Mouse (Mus musculus) T-helper 2 cell (primary cell): ENCODE results near the gene Hoxc12.

Source experiments
- in situ Hi-C: fragments of 300-600 bp; cut with MboI, MseI; formaldehyde crosslinking; loops from one replicate; pipeline ENCODE4 v1.15.1; 2025; ENCODE audit warnings: high pct_unique_total_duplicates

Gene Hoxc12

GRCm38 (mm10) chr15:102963671-102964640, 27.4 kb downstream of the Hoxc12 start:
- in situ Hi-C loops: no loop called here

GRCm38 (mm10) chr15:102965003-102965891, 28.7 kb downstream of the Hoxc12 start:
- in situ Hi-C loops: no loop called here

GRCm38 (mm10) chr15:102965892-102966775, 29.6 kb downstream of the Hoxc12 start:
- in situ Hi-C loops: no loop called here

GRCm38 (mm10) chr15:102966776-102967311, 30.3 kb downstream of the Hoxc12 start, which contains the start of gene Hoxc10:
Gene Hoxc10, plus strand, starts transcription at chr15:102966796.
- in situ Hi-C loops: no loop called here

GRCm38 (mm10) chr15:102967312-102967510, 30.7 kb downstream of the Hoxc12 start, which contains the start of gene Hoxc5:
Gene Hoxc5, plus strand, starts transcription at chr15:102967443.
- in situ Hi-C loops: no loop called here

GRCm38 (mm10) chr15:102967511-102968397, 31.2 kb downstream of the Hoxc12 start:
- in situ Hi-C loops: no loop called here

GRCm38 (mm10) chr15:102969296-102969695, 32.7 kb downstream of the Hoxc12 start:
- in situ Hi-C loops: no loop called here

GRCm38 (mm10) chr15:102970740-102971139, 34.2 kb downstream of the Hoxc12 start:
- in situ Hi-C loops: no loop called here

- in situ Hi-C loops: no loop called here
Observed at GRCm38 (mm10) chr15:102972254-102972653, 35.7 kb downstream of the Hoxc12 start.

- in situ Hi-C loops: no loop called here
Observed at GRCm38 (mm10) chr15:102972753-102973152, 36.2 kb downstream of the Hoxc12 start.

- in situ Hi-C loops: loop anchor here (25.0 kb wide), 1 partner anchor 337 kb away; the partner anchor contains the start of gene Gpr84
Observed at GRCm38 (mm10) chr15:102975034-102975433, 38.5 kb downstream of the Hoxc12 start.

GRCm38 (mm10) chr15:102975688-102976111, 39.1 kb downstream of the Hoxc12 start:
- in situ Hi-C loops: loop anchor here (25.0 kb wide), 1 partner anchor 337 kb away; the partner anchor contains the start of gene Gpr84

- in situ Hi-C loops: loop anchor here (25.0 kb wide), 1 partner anchor 336 kb away; the partner anchor contains the start of gene Gpr84
Observed at GRCm38 (mm10) chr15:102976171-102976570, 39.6 kb downstream of the Hoxc12 start, which contains the start of gene Hoxc9. Gene Hoxc9, plus strand, starts transcription at chr15:102976439.

- in situ Hi-C loops: loop anchor here (25.0 kb wide), 1 partner anchor 335 kb away; the partner anchor contains the start of gene Gpr84
Observed at GRCm38 (mm10) chr15:102976631-102977422, 40.3 kb downstream of the Hoxc12 start.

GRCm38 (mm10) chr15:102977423-102977974, 40.9 kb downstream of the Hoxc12 start:
- in situ Hi-C loops: loop anchor here (25.0 kb wide), 1 partner anchor 335 kb away; the partner anchor contains the start of gene Gpr84

- in situ Hi-C loops: loop anchor here (25.0 kb wide), 1 partner anchor 333 kb away; the partner anchor contains the start of gene Gpr84
Observed at GRCm38 (mm10) chr15:102978615-102979515, 42.3 kb downstream of the Hoxc12 start.

- in situ Hi-C loops: loop anchor here (25.0 kb wide), 1 partner anchor 332 kb away; the partner anchor contains the start of gene Gpr84
Observed at GRCm38 (mm10) chr15:102979936-102980335, 43.4 kb downstream of the Hoxc12 start.
